Mouse (Mus musculus): ENCODE measurements at regions not wholly inside any gene's neighbourhood (a gene's known extent, or its start where the extent isn't known, plus 50 kb on each side); places are given as distances from the start of the nearest gene placed in this dataset.
"Not testable (repeated sequence)": the region's sequence is repeated elsewhere in the genome, so short reads cannot be mapped to it uniquely, and the experiment has no call there.

GRCm38 (mm10) chr6:4149663-4150062, 62.9 kb upstream of the Bet1 start:
- no peak for DNase-seq (ENCODE audit: extremely low read depth, low read depth)

- DNase-seq (ENCODE audit: extremely low read depth, low read depth): no peak
Measured at GRCm38 (mm10) chr6:4158293-4158692, 71.5 kb upstream of the Bet1 start.

GRCm38 (mm10) chr6:4163733-4164132, 77.0 kb upstream of the Bet1 start:
- DNase-seq (ENCODE audit: extremely low read depth, low read depth): no peak

GRCm38 (mm10) chr6:4167112-4167511, 80.3 kb upstream of the Bet1 start:
- no peak for DNase-seq (ENCODE audit: extremely low read depth, low read depth)

- DNase-seq (ENCODE audit: extremely low read depth, low read depth): no peak
Measured at GRCm38 (mm10) chr6:4167757-4168156, 81.0 kb upstream of the Bet1 start.

GRCm38 (mm10) chr6:4171561-4171960, 84.8 kb upstream of the Bet1 start:
- DNase-seq (ENCODE audit: extremely low read depth, low read depth): no peak

- DNase-seq (ENCODE audit: extremely low read depth, low read depth): no peak
Measured at GRCm38 (mm10) chr6:4187683-4188082, 100.9 kb upstream of the Bet1 start.

- DNase-seq (ENCODE audit: extremely low read depth, low read depth): not testable (repeated sequence)
Measured at GRCm38 (mm10) chr6:4190976-4191375, 104.2 kb upstream of the Bet1 start.

- DNase-seq (ENCODE audit: extremely low read depth, low read depth): no peak
Measured at GRCm38 (mm10) chr6:4193286-4193685, 106.5 kb upstream of the Bet1 start.

- DNase-seq (ENCODE audit: extremely low read depth, low read depth): no peak
Measured at GRCm38 (mm10) chr6:4201176-4201575, 114.4 kb upstream of the Bet1 start.

GRCm38 (mm10) chr6:4205681-4206080, 118.9 kb upstream of the Bet1 start:
- DNase-seq (ENCODE audit: extremely low read depth, low read depth): no peak

- DNase-seq (ENCODE audit: extremely low read depth, low read depth): no peak
Measured at GRCm38 (mm10) chr6:4245265-4246112, 158.7 kb upstream of the Bet1 start.

GRCm38 (mm10) chr6:4246113-4246419, 159.3 kb upstream of the Bet1 start:
- no peak for DNase-seq (ENCODE audit: extremely low read depth, low read depth)

- no peak for DNase-seq (ENCODE audit: extremely low read depth, low read depth)
Measured at GRCm38 (mm10) chr6:4276607-4277006, 189.8 kb upstream of the Bet1 start.

- DNase-seq (ENCODE audit: extremely low read depth, low read depth): no peak
Measured at GRCm38 (mm10) chr6:4277245-4277890, 190.6 kb upstream of the Bet1 start.

- no peak for DNase-seq (ENCODE audit: extremely low read depth, low read depth)
Measured at GRCm38 (mm10) chr6:4291380-4291779, 204.6 kb upstream of the Bet1 start.

GRCm38 (mm10) chr6:4303410-4303809, 201.2 kb upstream of the Col1a2 start:
- DNase-seq (ENCODE audit: extremely low read depth, low read depth): not testable (repeated sequence)

GRCm38 (mm10) chr6:4349953-4350352, 154.7 kb upstream of the Col1a2 start:
- DNase-seq (ENCODE audit: extremely low read depth, low read depth): no peak

- no peak for DNase-seq (ENCODE audit: extremely low read depth, low read depth)
Measured at GRCm38 (mm10) chr6:4362220-4362619, 142.4 kb upstream of the Col1a2 start.

- DNase-seq (ENCODE audit: extremely low read depth, low read depth): no peak
Measured at GRCm38 (mm10) chr6:4375465-4376037, 129.1 kb upstream of the Col1a2 start.

GRCm38 (mm10) chr6:4396808-4397207, 107.8 kb upstream of the Col1a2 start:
- DNase-seq (ENCODE audit: extremely low read depth, low read depth): no peak

- DNase-seq (ENCODE audit: extremely low read depth, low read depth): no peak
Measured at GRCm38 (mm10) chr6:4397695-4398598, 106.7 kb upstream of the Col1a2 start.
